Mouse (Mus musculus) liver, adult 2 months (tissue): ENCODE measurements around the gene Map7d1.

Source experiments
- CTCF ChIP-seq: fragments of 200-500 bp; IDR thresholded peaks from 2 replicates; pipeline ENCODE4 v1.5.1; 2011; ENCODE audit warnings: low read depth, low read length, control low read depth
- POLR2A ChIP-seq: fragments of 200-500 bp; IDR thresholded peaks from 2 replicates; pipeline ENCODE4 v1.6.1; 2011; ENCODE audit warnings: low read length, control low read depth; ENCODE audit not compliant: insufficient read depth; ENCODE audit errors: extremely low read depth

GRCm38 (mm10) chr4:126187096-126187495, 69.0 kb downstream of the Map7d1 start:
- no peak for TF ChIP-seq CTCF
- no peak for TF ChIP-seq POLR2A
